Mouse (Mus musculus) forebrain, embryonic 10.5 days (tissue): ENCODE results near the gene Fam234b. TPM values are rescaled to one million over a fixed set of nuclear protein-coding genes. Genes with fewer than 3 reads are reported as not detected.

Experiments used
- DNase-seq: peaks from one replicate; pipeline ENCODE4 v3.0.0-alpha.2; 2017; ENCODE audit warnings: low spot score; ENCODE audit errors: extremely low spot score
- H3K27ac ChIP-seq: fragments of 300-500 bp; sonication (generic); 2 replicates; pipeline ENCODE4 v1.5.1; 2016; ENCODE audit warnings: mild to moderate bottlenecking
- H3K27me3 ChIP-seq: fragments of 300-500 bp; sonication (generic); 2 replicates; pipeline ENCODE4 v1.6.1; 2016; ENCODE audit warnings: mild to moderate bottlenecking; ENCODE audit not compliant: poor library complexity, severe bottlenecking
- H3K36me3 ChIP-seq: fragments of 300-500 bp; sonication (generic); replicated peaks from 2 replicates; pipeline ENCODE4 v1.6.1; 2016; ENCODE audit warnings: mild to moderate bottlenecking, moderate library complexity
- H3K4me1 ChIP-seq: fragments of 300-500 bp; sonication (generic); 2 replicates; pipeline ENCODE4 v1.6.1; 2016
- H3K4me3 ChIP-seq: fragments of 300-500 bp; sonication (generic); 2 replicates; pipeline ENCODE4 v1.5.1; 2016; ENCODE audit warnings: mild to moderate bottlenecking, moderate library complexity
- H3K9me3 ChIP-seq: fragments of 300-500 bp; sonication (generic); 2 replicates; pipeline ENCODE4 v1.6.1; 2016; ENCODE audit warnings: mild to moderate bottlenecking, moderate library complexity
- WGBS: fragments of 180-500 bp; shearing (Covaris S2); methylation state at CpG from one replicate; pipeline ENCODE4 v1.1.7; 2016; 5-methylcytosine and 5-hydroxymethylcytosine counted together
- polyA plus RNA-seq: library from polyadenylated mRNA; unstranded; fragments of >200 nt; fragmentation: Nextera tagmentation; extraction: Ambion mirVana; gene quantifications from 2 replicates; pipeline ENCODE4 v1.2.1, GENCODE M21; 2016

The Fam234b gene
- polyA plus RNA-seq, 1 experiment from 2014 or later, result 25.4 TPM

DNA sequence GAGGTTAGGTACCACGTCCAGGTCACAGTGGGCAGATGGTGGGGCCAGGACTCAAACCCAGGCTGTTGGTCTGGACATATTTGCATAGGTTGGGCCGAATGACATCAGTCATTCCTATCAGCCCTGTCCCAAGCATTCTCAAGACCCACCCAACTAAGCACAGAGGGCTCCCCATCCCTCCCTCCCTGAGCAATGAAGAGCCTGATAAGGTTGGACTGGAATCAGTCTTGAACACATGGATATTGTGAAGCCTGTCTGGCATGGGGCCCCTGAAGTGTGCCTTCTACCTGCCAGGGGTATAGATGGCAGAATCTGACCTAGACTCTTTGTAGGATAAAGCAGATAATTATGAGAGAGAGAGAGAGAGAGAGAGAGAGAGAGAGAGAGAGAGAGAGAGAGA, 32.1 kb upstream of the Fam234b start:
- 79% methylated on average over 2 of the region's 2 CpGs for WGBS

GRCm38 (mm10) chr6:135166262-135166661, 31.5 kb upstream of the Fam234b start:
- Histone ChIP-seq H3K4me1 (peaks cover 25% of the 10 kb centered on the region), H3K27ac (no peak overlapping the region), H3K36me3 (no peaks in the 10 kb centered on the region), H3K9me3 (no peaks in the 10 kb centered on the region), H3K27me3 (peaks cover 21% of the 10 kb centered on the region), H3K4me3 (no peak overlapping the region)
- no peak for DNase-seq
- WGBS, result 89% methylated on average over 3 of the region's 3 CpGs

More for the DNA sequence above, 32.1 kb upstream of the Fam234b start:
- H3K36me3 ChIP-seq, result no peaks in the 10 kb centered on the region
- H3K4me1 ChIP-seq, result peaks cover 25% of the 10 kb centered on the region
- no peak overlapping the region for H3K4me3 ChIP-seq
- DNase-seq, result no peak
- H3K27ac ChIP-seq, result no peak overlapping the region
- peaks cover 21% of the 10 kb centered on the region for H3K27me3 ChIP-seq
- H3K9me3 ChIP-seq, result no peaks in the 10 kb centered on the region

GRCm38 (mm10) chr6:135166712-135167111, 31.1 kb upstream of the Fam234b start:
- Histone ChIP-seq H3K4me3 (no peak overlapping the region), H3K4me1 (peaks cover 25% of the 10 kb centered on the region), H3K9me3 (no peaks in the 10 kb centered on the region), H3K27ac (no peak overlapping the region), H3K36me3 (no peaks in the 10 kb centered on the region), H3K27me3 (peaks cover 21% of the 10 kb centered on the region)
- WGBS, result 57% methylated on average over 5 of the region's 5 CpGs
- no peak for DNase-seq

- H3K27ac ChIP-seq, result peak overlapping the region; percentile 87
- peak; percentile 82 for DNase-seq
- H3K9me3 ChIP-seq, result no peaks in the 10 kb centered on the region
- peaks cover 25% of the 10 kb centered on the region for H3K4me1 ChIP-seq
- WGBS, result 3% methylated on average over 46 of the region's 46 CpGs
- peaks cover 21% of the 10 kb centered on the region for H3K27me3 ChIP-seq
- peak overlapping the region; percentile 71 for H3K4me3 ChIP-seq
- H3K36me3 ChIP-seq, result no peaks in the 10 kb centered on the region
Measured at GRCm38 (mm10) chr6:135167380-135168311, 30.1 kb upstream of the Fam234b start.

DNA sequence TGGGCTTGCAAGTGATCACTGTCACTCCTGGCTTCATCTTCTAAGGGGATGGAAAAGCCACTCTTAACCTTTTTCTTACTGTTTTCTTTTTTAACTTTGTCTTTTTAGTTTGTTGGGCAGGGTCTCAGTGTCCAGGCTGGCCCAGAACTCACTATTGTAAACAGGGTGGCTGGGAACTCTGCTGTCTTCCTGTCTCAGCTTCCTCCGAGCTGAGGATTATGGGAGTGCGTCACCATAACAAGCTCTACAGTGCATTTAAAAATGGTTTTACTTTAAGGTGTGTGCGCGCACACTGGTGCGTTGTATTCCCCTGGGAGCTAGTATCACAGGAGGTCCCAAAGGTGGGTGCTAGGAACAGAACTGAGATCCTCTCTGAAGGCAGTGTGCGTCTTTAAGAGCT, 29.3 kb upstream of the Fam234b start:
- peak overlapping the region; percentile 87 for H3K27ac ChIP-seq
- H3K9me3 ChIP-seq, result peaks cover 3% of the 10 kb centered on the region; the same call in 1 of the 2 replicates
- no peak for DNase-seq
- peaks cover 18% of the 10 kb centered on the region for H3K4me1 ChIP-seq
- peak overlapping the region; percentile 71 for H3K4me3 ChIP-seq
- H3K36me3 ChIP-seq, result no peaks in the 10 kb centered on the region
- 76% methylated on average over 6 of the region's 6 CpGs for WGBS
- peaks cover 21% of the 10 kb centered on the region for H3K27me3 ChIP-seq

- H3K4me1 ChIP-seq, result peaks cover 16% of the 10 kb centered on the region
- WGBS, result 95% methylated on average over 3 of the region's 3 CpGs
- H3K4me3 ChIP-seq, result no peak overlapping the region
- no peak overlapping the region for H3K27ac ChIP-seq
- H3K27me3 ChIP-seq, result peaks cover 21% of the 10 kb centered on the region
- DNase-seq, result no peak
- peaks cover 3% of the 10 kb centered on the region; the same call in 1 of the 2 replicates for H3K9me3 ChIP-seq
- no peaks in the 10 kb centered on the region for H3K36me3 ChIP-seq
Measured at GRCm38 (mm10) chr6:135169246-135169645, 28.5 kb upstream of the Fam234b start.

DNA sequence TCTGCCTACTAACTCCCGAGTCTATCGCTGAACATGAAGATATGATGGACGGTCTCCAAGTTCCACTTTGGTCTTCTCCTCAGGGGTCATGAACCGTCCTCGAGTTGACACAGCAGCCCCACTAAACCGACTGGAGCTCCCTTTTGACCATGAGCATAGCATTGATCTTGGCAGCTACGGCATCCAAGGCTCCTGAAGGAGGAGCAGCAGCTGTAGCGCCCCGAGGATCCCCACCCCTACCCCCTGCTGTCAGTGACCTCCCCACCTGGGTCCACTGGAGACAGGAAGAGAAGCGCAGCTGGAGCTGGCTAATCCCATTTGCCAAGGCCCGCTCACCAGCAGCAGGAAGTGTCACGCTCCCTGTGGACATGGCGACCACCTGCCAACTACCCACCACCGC, 26.0 kb upstream of the Fam234b start:
- WGBS, result 74% methylated on average over 14 of the region's 14 CpGs
- DNase-seq, result no peak
- no peaks in the 10 kb centered on the region for H3K36me3 ChIP-seq
- H3K27me3 ChIP-seq, result peaks cover 9% of the 10 kb centered on the region
- H3K9me3 ChIP-seq, result peaks cover 3% of the 10 kb centered on the region; the same call in 1 of the 2 replicates
- peaks cover 16% of the 10 kb centered on the region for H3K4me1 ChIP-seq
- H3K27ac ChIP-seq, result no peak overlapping the region
- no peak overlapping the region for H3K4me3 ChIP-seq

DNA sequence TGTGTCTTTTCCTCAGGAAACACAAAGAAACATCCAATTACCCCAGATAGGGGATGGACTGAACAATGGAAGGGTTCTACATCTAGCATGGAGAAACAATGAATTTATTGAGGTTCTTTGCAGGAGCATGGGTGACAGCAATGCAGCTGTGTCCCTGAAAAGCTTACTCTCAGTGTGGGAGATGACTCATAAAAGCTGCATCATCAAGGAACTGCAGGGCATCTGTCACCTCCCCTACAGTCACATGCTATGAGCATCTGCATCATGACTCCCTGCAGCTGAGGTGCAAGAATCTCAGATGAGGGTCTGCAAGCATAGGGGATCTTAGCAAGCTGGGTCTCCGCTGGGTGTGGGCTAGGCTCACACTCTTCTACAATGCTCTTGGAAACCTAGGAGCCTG, 22.8 kb upstream of the Fam234b start:
- Histone ChIP-seq H3K36me3 (no peaks in the 10 kb centered on the region), H3K27ac (no peak overlapping the region), H3K4me1 (peaks cover 1% of the 10 kb centered on the region; the same call in 1 of the 2 replicates), H3K9me3 (peaks cover 3% of the 10 kb centered on the region; the same call in 1 of the 2 replicates), H3K4me3 (no peak overlapping the region), H3K27me3 (peaks cover 13% of the 10 kb centered on the region)
- DNase-seq, result no peak
- 97% methylated on average over 1 of the region's 1 CpGs for WGBS

DNA sequence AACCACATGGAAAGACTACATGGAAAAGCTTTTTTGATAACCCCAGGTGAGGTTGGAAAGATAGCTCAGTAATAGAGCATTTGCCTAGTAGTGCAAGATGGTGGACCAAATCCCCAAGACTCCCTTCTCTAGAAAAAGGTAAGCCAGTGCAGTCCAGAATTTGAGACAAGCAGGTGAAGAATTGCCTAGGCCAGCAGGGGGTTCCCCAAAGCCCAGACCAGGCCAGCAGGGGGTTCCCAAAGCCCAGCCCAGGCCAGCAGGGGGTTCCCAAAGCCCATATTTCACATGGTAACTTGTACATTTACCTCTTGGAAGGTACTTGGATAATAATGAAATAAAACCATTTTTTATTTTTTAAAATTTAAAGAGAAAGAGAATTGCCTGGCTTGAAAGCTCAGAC, 20.5 kb upstream of the Fam234b start:
- H3K27me3 ChIP-seq, result peaks cover 22% of the 10 kb centered on the region
- H3K4me1 ChIP-seq, result peaks cover 4% of the 10 kb centered on the region; the same call in 1 of the 2 replicates
- H3K9me3 ChIP-seq, result peaks cover 3% of the 10 kb centered on the region; the same call in 1 of the 2 replicates
- no peaks in the 10 kb centered on the region for H3K36me3 ChIP-seq
- no peak overlapping the region for H3K4me3 ChIP-seq
- H3K27ac ChIP-seq, result no peak overlapping the region
- DNase-seq, result no peak

GRCm38 (mm10) chr6:135178599-135178998, 19.2 kb upstream of the Fam234b start:
- Histone ChIP-seq H3K36me3 (no peaks in the 10 kb centered on the region), H3K4me1 (peaks cover 4% of the 10 kb centered on the region; the same call in 1 of the 2 replicates), H3K27me3 (peaks cover 22% of the 10 kb centered on the region), H3K27ac (no peak overlapping the region), H3K9me3 (no peaks in the 10 kb centered on the region), H3K4me3 (no peak overlapping the region)
- no peak for DNase-seq
- 61% methylated on average over 3 of the region's 3 CpGs for WGBS

DNA sequence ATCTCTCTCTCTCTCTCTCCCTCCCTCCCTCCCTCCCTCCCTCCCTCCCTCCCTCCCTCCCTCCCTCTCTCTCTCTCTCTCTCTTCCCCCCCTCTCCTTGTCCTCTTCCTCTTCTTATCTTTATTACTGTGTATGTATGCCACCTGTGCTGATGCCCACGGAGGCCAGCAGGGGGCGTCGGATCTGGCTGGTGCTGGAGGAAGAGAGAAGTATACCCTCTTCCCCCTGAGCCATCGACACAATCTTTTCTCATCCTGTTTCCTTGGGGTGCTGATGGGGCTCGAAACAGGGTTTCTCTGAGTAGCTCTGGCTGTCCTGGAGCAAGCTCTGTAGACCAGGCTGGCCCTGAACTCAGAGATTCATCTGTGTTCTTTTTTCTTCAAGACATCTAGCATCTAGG, 14.9 kb upstream of the Fam234b start:
- H3K9me3 ChIP-seq, result no peaks in the 10 kb centered on the region
- WGBS, result 48% methylated on average over 5 of the region's 5 CpGs
- DNase-seq, result no peak
- H3K4me1 ChIP-seq, result peaks cover 4% of the 10 kb centered on the region; the same call in 1 of the 2 replicates
- H3K27me3 ChIP-seq, result peaks cover 22% of the 10 kb centered on the region
- H3K4me3 ChIP-seq, result no peak overlapping the region
- H3K27ac ChIP-seq, result no peak overlapping the region
- H3K36me3 ChIP-seq, result no peaks in the 10 kb centered on the region

GRCm38 (mm10) chr6:135183961-135184360, 13.8 kb upstream of the Fam234b start:
- H3K27me3 ChIP-seq, result peaks cover 17% of the 10 kb centered on the region
- H3K9me3 ChIP-seq, result no peaks in the 10 kb centered on the region
- H3K36me3 ChIP-seq, result no peaks in the 10 kb centered on the region
- no peak for DNase-seq
- peaks cover 4% of the 10 kb centered on the region; the same call in 1 of the 2 replicates for H3K4me1 ChIP-seq
- H3K4me3 ChIP-seq, result no peak overlapping the region
- 58% methylated on average over 8 of the region's 8 CpGs for WGBS
- no peak overlapping the region for H3K27ac ChIP-seq
